Mouse (Mus musculus) thymus, adult 2 months (tissue): ENCODE results near the gene Gm49721.
"Not testable (repeated sequence)": the region's sequence is repeated elsewhere in the genome, so short reads cannot be mapped to it uniquely, and the experiment has no call there.

ENCODE experiments used
- CTCF ChIP-seq: fragments of 200-500 bp; IDR thresholded peaks from 2 replicates; pipeline ENCODE4 v1.5.1; 2012; ENCODE audit warnings: mild to moderate bottlenecking, control low read depth, low read length, moderate library complexity, borderline replicate concordance; ENCODE audit not compliant: control insufficient read depth, poor library complexity, insufficient read depth; ENCODE audit errors: extremely low read depth
- POLR2A ChIP-seq: fragments of 200-500 bp; IDR thresholded peaks from 2 replicates; pipeline ENCODE4 v1.6.1; 2012; ENCODE audit warnings: mild to moderate bottlenecking, low read length, control low read depth, moderate library complexity; ENCODE audit not compliant: control insufficient read depth, poor library complexity, insufficient read depth; ENCODE audit errors: extremely low read depth

DNA sequence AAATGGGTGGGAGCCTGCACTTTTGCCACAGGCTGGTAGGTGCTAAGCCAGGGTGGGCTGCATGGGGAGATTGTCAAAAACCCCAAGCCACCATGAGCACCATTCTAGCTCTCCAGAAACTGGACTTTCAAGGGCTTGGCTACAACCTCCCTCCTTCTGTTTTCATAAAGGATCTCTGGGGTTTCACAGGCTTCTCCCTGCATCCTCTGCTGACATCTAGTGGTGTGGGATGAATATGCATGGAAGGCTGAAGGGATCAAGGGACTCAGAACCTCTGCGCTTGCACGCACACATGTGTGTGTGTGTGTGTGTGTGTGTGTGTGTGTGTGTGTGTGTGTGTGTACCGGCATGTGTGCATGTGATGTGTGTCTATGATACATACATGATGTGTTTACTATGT is 95.8 kb downstream of the Gm49721 start:
- not testable (repeated sequence) for TF ChIP-seq CTCF, POLR2A
